Mouse (Mus musculus) telencephalon, adult 2 months (tissue): ENCODE data around the gene Gm20388.

Source experiments
- DNase-seq: peaks from one replicate; pipeline ENCODE4 v3.0.0-alpha.2; 2011; ENCODE audit warnings: low read depth, low spot score

Gm20388 gene

DNA sequence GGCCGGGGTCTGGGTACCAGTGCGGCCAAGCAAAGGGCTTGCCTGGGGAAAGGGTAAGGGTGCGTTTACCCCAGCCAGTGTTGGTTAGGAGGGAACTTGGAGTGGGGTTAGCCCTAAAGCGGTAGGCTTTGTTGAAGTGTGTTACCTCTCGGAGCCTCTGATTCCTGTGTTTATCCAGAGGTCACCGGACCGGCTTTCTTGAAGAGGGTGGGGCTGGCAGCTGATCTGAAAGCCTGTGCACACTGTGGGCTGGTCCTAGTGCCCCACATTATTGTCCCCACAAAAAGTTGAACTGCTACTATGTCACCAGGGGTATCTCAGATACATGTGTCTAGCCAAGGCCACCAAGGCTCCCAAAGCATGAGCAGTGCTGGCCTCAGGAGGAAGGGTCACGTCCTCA lies 2328.1 kb downstream of the Gm20388 start:
- DNase-seq = no peak

DNA sequence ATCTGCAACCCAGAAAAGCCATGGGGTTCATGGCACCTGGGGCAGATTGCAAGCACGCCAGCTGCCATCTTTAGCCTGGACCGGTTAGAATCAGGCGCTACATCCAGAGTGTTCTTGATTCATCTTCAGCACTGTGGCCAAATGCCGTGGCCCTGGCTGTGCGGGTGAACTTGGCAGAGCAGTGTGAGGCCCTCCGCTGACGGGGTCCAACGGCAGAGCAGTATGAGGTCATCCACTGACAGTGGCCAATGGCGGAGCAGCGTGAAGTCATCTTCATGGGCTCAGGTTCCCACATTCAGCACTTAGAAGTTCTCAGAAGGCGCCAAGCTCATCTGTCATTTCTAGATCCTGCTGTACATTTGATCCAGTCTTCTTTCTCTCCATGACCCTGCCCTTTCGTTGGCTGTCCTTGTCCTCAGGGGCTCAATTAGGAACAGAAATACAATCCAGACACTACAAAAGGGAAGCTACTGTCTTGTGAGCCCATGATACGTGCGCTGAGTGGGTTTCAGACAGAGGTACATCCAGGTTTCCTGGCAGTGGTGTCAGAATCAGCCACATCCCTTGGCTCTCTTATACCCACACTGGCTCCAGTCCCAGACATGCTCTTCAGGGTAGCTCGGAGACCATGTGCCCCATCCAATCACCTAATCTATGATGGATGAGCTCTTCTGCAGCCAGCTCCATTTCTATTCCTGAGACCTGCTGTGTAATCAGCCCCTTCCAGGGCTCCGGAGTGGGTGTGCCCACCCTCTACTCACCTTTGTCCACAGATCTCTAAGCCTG lies 2329.8 kb downstream of the Gm20388 start:
- DNase-seq = no peak

DNA sequence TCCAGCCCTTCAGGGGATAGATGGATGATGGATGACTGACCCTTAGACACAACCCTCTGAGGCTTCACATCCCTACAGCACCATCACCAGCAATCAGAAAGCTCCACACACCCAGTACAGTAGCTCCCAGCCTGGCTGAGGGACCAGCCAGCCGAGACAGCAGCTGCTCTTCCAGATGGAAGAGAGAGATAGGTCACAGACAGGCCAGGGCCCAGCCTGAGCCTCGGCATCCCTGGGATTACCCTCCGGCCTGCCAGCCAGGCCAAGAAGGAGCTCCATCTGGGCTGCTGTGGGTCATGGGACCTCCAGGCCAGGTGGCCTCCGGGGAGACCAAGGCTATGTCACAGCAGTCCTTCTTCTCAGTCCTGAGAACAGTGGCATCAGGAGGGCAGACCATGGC lies 2332.7 kb downstream of the Gm20388 start:
- DNase-seq = no peak

GRCm38 (mm10) chr8:122245161-122245560 lies 2334.5 kb downstream of the Gm20388 start:
- DNase-seq = no peak

GRCm38 (mm10) chr8:122246257-122247211 lies 2335.9 kb downstream of the Gm20388 start:
- no peak for DNase-seq

DNA sequence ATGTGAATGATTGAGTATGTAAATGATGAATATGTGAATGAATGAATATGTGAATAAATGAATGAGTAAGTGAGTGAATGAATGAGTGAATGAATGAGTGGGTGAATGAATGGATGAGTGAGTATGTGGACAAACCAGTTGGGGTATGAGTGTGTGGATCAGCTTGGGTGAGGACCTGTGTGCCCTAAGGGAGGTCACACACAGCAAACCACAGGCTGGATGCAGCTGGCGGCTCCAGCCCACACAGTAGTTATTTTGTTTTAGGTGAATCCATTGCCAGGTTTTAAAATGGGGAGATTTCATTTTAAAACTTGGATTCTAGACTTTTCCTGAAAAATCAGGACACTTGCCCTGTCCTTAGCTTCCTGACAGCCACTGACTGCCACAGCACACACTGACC lies 2341.1 kb downstream of the Gm20388 start:
- no peak for DNase-seq

GRCm38 (mm10) chr8:122252366-122252765 lies 2341.7 kb downstream of the Gm20388 start:
- DNase-seq = no peak

DNA sequence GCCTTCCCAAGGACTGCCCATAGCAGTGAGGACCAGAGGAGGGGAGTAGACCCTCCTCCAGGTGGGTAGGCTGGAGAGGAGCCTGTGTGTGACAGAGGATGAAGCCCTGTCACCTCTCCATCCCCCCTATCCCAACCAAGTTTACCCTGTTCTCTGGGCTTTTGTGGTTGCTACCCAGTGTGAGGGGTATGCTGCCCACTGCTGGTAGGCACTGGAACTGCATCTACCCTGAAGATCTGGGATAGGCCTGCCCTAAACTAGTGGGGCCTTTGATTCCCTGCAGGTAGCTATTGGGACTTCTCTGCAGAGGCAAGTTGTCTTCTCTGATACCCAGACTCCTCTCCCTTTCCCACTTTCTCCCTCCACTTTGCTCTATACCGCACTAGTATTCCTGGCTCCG lies 2348.7 kb downstream of the Gm20388 start:
- no peak for DNase-seq

DNA sequence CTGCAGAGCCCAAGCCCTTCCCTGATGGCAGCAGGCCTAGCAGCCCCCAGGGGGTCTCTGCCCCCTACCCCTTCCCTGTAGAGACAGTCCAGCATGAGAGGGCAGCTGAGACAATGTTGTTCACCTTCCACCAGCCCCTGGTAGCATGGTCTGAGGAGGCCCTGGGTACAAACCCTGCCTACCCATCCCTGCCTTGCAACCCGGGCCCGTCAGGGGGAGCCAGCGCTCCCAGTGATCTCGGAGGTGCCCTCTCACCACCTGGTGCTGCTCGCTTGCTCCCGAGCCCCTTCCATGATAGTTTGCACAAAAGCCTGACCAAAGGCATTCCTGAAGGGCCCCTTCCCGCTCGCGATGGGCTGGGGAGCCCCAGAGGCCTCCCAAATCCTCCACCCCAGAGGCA lies 2350.1 kb downstream of the Gm20388 start:
- no peak for DNase-seq

DNA sequence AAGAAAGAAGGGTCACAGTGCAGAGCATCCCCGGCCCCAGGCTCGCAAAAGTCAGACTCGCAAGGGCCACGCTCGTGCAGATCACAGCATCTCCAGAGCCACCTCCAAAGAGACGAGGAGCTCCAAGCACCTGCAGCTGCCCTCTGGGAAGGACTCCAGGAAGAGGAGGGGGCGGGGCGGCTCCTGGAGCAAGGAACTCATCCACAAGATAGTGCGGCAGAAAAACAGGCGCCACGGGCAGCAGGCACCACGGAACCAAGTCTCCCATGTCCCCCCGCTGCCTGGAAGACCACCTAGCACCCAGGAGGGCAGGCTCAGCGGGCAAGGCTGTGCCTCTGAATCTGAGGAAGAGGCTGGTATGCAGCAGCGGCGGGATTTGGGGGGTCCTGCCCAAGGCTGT lies 2352.2 kb downstream of the Gm20388 start:
- DNase-seq = no peak

- DNase-seq = no peak
These were observed 2353.6 kb downstream of the Gm20388 start for GRCm38 (mm10) chr8:122264243-122264642.

DNA sequence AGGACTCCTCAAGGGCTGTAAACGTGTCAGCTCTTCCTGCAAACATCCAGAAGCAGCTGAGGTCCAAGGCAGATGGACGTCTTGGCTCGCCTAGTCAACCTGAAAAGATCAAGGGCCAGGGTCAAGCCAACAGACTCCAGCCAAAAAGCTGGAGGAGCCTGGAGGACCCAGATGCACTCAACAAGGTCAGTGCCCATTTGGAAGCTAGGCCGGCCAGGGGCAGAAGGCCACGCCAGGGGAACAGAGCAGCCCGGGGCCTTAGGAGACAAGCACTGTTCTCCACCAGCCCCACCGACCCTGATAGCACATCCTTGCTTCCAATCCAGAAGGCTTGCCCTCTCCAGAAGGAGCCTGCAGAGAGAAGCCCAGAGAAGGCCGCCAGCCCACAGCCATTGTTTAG lies 2354.9 kb downstream of the Gm20388 start:
- no peak for DNase-seq

GRCm38 (mm10) chr8:122266867-122267266 lies 2356.2 kb downstream of the Gm20388 start:
- no peak for DNase-seq

GRCm38 (mm10) chr8:122268861-122269260 lies 2358.2 kb downstream of the Gm20388 start:
- DNase-seq = no peak

DNA sequence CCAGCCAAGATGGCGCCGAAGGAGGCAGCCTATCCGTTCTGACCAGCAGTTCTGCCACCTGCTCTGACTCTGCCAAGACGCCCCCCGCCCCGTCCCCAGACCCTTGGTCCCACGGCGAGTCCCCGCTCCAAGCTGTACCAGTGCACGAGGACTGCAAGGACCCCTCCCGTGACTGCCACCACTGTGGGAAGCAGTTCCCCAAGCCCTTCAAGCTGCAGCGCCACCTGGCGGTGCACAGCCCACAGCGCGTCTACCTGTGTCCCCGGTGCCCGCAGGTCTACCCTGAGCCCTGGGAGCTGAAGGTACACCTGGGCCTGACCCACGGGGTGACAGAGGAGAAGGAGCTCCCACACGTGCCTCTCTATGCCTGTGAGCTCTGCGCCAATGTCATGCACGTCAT lies 2358.8 kb downstream of the Gm20388 start:
- DNase-seq = no peak

- no peak for DNase-seq
These were observed 2359.9 kb downstream of the Gm20388 start for GRCm38 (mm10) chr8:122270555-122270954.

- DNase-seq = peak; percentile 34
These were observed 2362.5 kb downstream of the Gm20388 start for GRCm38 (mm10) chr8:122273152-122273551.

GRCm38 (mm10) chr8:122273826-122274225 lies 2363.2 kb downstream of the Gm20388 start:
- no peak for DNase-seq

GRCm38 (mm10) chr8:122274651-122275391 lies 2364.2 kb downstream of the Gm20388 start:
- no peak for DNase-seq

- no peak for DNase-seq
These were observed 2365.7 kb downstream of the Gm20388 start for GRCm38 (mm10) chr8:122276308-122276707.

DNA sequence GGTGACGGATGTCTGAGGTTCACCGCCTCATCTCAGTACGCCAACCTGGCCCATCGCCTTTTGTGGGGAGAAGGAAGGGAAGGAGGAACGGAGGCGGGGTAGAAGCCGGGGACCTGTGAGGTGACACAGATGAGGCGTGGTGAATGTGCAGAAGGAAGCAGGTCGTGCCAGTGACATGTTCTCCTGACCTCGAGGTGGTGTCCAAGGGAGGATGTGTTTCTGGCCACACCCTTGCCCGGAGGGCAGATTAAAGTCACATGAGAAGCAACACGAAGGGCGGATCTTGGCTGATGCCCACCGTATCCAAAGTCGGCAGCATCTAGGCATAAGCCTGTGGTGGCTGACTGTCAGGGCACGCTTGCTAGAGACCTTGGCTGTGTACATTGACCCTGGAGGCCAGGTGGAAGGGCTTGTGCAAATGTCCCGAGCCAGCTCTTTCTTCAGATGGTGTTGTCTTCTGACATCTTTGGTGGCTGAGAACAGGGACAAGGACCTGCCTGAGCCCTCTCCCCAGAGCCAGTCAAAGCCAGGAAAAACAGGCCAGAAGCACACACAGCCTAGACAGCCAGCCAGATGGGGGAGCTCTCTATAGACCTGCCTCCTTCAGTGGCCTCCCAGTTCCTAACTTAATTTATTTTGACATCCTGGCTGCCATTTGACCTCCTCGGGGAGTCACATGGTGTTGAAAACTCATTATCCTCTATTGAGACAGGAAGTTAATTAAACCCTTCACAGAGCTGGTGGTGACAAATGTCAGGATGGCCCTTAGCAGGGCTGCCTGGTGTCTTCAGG lies 2366.8 kb downstream of the Gm20388 start:
- no peak for DNase-seq
